Mouse (Mus musculus) spleen, postnatal 4 days (tissue): ENCODE data around the gene 1700109H08Rik.
"Not testable (repeated sequence)": the region's sequence is repeated elsewhere in the genome, so short reads cannot be mapped to it uniquely, and the experiment has no call there.

Experiments used
- DNase-seq, 2 experiments: peaks; one replicate each; pipeline ENCODE4 v3.0.0; 2022; ENCODE audit warnings: low spot score in 2 of 2

The 1700109H08Rik gene

DNA sequence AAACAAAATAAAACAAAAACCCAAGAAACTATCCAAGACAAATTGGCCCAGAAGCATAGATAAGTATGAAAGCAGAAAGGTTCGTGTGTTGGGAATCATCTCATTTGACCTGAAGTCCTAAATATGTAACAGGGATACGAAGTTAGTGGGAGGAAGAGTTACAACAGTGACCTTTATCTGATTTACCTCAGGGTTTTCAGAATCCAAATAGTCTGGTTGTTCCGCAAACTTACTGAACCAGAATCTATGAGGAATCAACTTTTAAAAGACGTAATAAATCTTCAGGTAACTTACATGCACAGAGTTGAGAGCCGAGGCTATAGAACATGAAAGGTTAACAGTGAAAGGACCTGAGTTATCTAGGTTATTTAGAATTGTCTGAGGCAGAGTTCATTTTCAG is 27.4 kb downstream of the 1700109H08Rik start:
- no peak for DNase-seq

GRCm38 (mm10) chr5:3600298-3600697 is 28.9 kb downstream of the 1700109H08Rik start:
- no peak for DNase-seq

GRCm38 (mm10) chr5:3600790-3601189 is 29.4 kb downstream of the 1700109H08Rik start:
- no peak for DNase-seq

- no peak for DNase-seq
Measured at GRCm38 (mm10) chr5:3607114-3607513, 35.7 kb downstream of the 1700109H08Rik start.

- no peak for DNase-seq
Measured at GRCm38 (mm10) chr5:3609241-3609640, 37.9 kb downstream of the 1700109H08Rik start.

DNA sequence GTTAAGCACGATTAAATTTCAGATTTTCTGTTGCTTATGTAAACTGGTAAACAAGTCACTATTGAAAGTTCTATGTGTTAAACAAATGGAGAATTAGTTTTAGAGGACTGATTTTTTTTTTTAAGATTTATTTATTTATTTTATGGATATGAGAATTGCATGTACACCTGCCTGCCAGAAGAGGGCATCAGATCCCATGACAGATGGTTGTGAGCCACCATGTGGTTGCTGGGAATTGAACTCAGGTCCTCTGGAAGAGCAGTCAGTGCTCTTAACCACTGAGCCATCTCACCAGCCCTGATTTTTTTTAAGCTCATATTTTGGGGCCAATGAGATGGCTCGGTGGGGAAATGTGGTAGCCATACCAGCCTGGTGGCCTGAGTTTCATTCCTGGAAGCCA is 40.5 kb downstream of the 1700109H08Rik start:
- not testable (repeated sequence) for DNase-seq

- DNase-seq, result no peak
Measured at GRCm38 (mm10) chr5:3620486-3620885, 49.1 kb downstream of the 1700109H08Rik start.

DNA sequence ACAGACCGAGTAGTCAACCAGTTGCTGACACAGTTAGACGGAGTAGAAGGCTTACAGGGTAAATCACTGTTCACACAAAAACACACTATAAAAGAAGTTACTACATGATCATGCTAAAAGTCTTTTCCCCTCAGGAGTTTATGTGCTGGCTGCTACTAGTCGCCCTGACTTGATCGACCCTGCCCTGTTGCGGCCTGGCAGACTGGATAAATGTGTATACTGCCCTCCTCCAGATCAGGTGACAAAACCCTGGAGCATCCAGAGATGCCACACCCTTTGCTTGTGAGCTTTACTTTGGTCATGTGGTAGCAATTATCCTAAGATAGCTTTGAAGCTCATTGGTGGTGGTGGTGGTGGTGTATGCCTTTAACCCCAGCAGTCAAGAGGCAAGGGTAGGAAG is 58.7 kb downstream of the 1700109H08Rik start:
- no peak for DNase-seq

DNA sequence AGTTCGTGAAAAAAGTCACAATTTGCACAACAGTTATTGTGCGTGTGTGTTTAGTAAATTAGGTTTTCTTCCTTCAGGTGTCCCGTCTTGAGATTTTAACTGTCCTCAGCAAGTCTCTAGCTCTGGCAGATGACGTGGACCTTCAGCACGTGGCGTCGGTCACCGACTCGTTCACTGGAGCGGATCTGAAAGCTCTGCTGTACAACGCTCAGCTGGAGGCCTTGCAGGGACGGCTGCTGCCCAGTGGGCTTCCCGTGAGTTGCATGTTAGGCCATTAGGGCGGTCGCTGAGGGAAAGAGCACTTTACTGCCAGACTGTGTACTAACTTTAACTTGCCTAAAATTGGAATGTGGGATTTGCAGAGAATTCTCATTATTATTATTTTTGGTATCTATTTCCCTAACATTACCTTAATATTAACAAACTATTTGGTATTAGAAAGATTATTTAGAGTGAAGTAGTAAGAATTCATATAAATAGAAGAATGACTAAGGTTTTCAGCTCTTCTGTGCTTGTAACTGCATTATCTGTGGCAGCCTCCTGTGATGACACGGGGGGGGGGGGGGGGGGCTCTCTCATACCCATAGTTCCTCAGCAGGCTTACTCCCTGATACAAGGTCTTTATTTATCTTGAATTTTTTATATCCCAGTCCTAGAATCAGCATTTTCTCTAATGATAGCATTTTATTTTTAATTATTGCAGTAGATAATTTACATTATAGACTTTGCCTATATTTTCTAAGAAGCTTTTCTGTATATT is 60.3 kb downstream of the 1700109H08Rik start:
- DNase-seq, result no peak

GRCm38 (mm10) chr5:3632285-3632684 is 60.9 kb downstream of the 1700109H08Rik start:
- DNase-seq, result no peak

GRCm38 (mm10) chr5:3633315-3633714 is 61.9 kb downstream of the 1700109H08Rik start:
- DNase-seq, result no peak

GRCm38 (mm10) chr5:3633951-3634350 is 62.6 kb downstream of the 1700109H08Rik start:
- no peak for DNase-seq
